Mouse (Mus musculus): ENCODE results near the gene Sacm1l.

Gene Sacm1l

GRCm38 (mm10) chr9:123529392-123530157, at the start of gene Sacm1l:
Gene Sacm1l (plus strand): TSS chr9:123529759.
- in situ Hi-C loops (cut with MboI; ENCODE audit: low pct_unique_long_range_greater_than_20kb in 1 of 2, low sequenced_read_pairs in 2 of 2, unreplicated experiment in 1 of 2) = no loop called here

- in situ Hi-C loops (cut with MboI; ENCODE audit: low pct_unique_long_range_greater_than_20kb in 1 of 2, low sequenced_read_pairs in 2 of 2, unreplicated experiment in 1 of 2) = no loop called here
These were observed 49.7 kb upstream of the Sacm1l start for GRCm38 (mm10) chr9:123479876-123480252.

GRCm38 (mm10) chr9:123480253-123480921, 49.2 kb upstream of the Sacm1l start:
- in situ Hi-C loops (cut with MboI; ENCODE audit: low pct_unique_long_range_greater_than_20kb in 1 of 2, low sequenced_read_pairs in 2 of 2, unreplicated experiment in 1 of 2) = no loop called here

- in situ Hi-C loops (cut with MboI; ENCODE audit: low pct_unique_long_range_greater_than_20kb in 1 of 2, low sequenced_read_pairs in 2 of 2, unreplicated experiment in 1 of 2) = no loop called here
These were observed 48.4 kb upstream of the Sacm1l start for GRCm38 (mm10) chr9:123481136-123481535.

- in situ Hi-C loops (cut with MboI; ENCODE audit: low pct_unique_long_range_greater_than_20kb in 1 of 2, low sequenced_read_pairs in 2 of 2, unreplicated experiment in 1 of 2) = no loop called here
These were observed 46.0 kb upstream of the Sacm1l start for GRCm38 (mm10) chr9:123483598-123483997.

- in situ Hi-C loops (cut with MboI; ENCODE audit: low pct_unique_long_range_greater_than_20kb in 1 of 2, low sequenced_read_pairs in 2 of 2, unreplicated experiment in 1 of 2) = no loop called here
These were observed 44.7 kb upstream of the Sacm1l start for GRCm38 (mm10) chr9:123484830-123485229.

GRCm38 (mm10) chr9:123485561-123485960, 44.0 kb upstream of the Sacm1l start:
- in situ Hi-C loops (cut with MboI; ENCODE audit: low pct_unique_long_range_greater_than_20kb in 1 of 2, low sequenced_read_pairs in 2 of 2, unreplicated experiment in 1 of 2) = no loop called here

GRCm38 (mm10) chr9:123486635-123487034, 42.9 kb upstream of the Sacm1l start:
- in situ Hi-C loops (cut with MboI; ENCODE audit: low pct_unique_long_range_greater_than_20kb in 1 of 2, low sequenced_read_pairs in 2 of 2, unreplicated experiment in 1 of 2) = no loop called here

- in situ Hi-C loops (cut with MboI; ENCODE audit: low pct_unique_long_range_greater_than_20kb in 1 of 2, low sequenced_read_pairs in 2 of 2, unreplicated experiment in 1 of 2) = no loop called here
These were observed 40.5 kb upstream of the Sacm1l start for GRCm38 (mm10) chr9:123489073-123489472.

- in situ Hi-C loops (cut with MboI; ENCODE audit: low pct_unique_long_range_greater_than_20kb in 1 of 2, low sequenced_read_pairs in 2 of 2, unreplicated experiment in 1 of 2) = no loop called here
These were observed 39.7 kb upstream of the Sacm1l start for GRCm38 (mm10) chr9:123489727-123490343.

GRCm38 (mm10) chr9:123490930-123491329, 38.6 kb upstream of the Sacm1l start:
- in situ Hi-C loops (cut with MboI; ENCODE audit: low pct_unique_long_range_greater_than_20kb in 1 of 2, low sequenced_read_pairs in 2 of 2, unreplicated experiment in 1 of 2) = no loop called here

- in situ Hi-C loops (cut with MboI; ENCODE audit: low pct_unique_long_range_greater_than_20kb in 1 of 2, low sequenced_read_pairs in 2 of 2, unreplicated experiment in 1 of 2) = no loop called here
These were observed 37.5 kb upstream of the Sacm1l start for GRCm38 (mm10) chr9:123491917-123492585.

GRCm38 (mm10) chr9:123496665-123497064, 32.9 kb upstream of the Sacm1l start:
- in situ Hi-C loops (cut with MboI; ENCODE audit: low pct_unique_long_range_greater_than_20kb in 1 of 2, low sequenced_read_pairs in 2 of 2, unreplicated experiment in 1 of 2) = no loop called here

GRCm38 (mm10) chr9:123497906-123498305, 31.7 kb upstream of the Sacm1l start:
- in situ Hi-C loops (cut with MboI; ENCODE audit: low pct_unique_long_range_greater_than_20kb in 1 of 2, low sequenced_read_pairs in 2 of 2, unreplicated experiment in 1 of 2) = no loop called here

- in situ Hi-C loops (cut with MboI; ENCODE audit: low pct_unique_long_range_greater_than_20kb in 1 of 2, low sequenced_read_pairs in 2 of 2, unreplicated experiment in 1 of 2) = loop anchor here in 1 of 2 experiments (25.0 kb wide), 2 partner anchors 238 to 338 kb away; partner anchors contain the start of genes Clec3b and Tmem158
These were observed 29.1 kb upstream of the Sacm1l start for GRCm38 (mm10) chr9:123500480-123500879.

- in situ Hi-C loops (cut with MboI; ENCODE audit: low pct_unique_long_range_greater_than_20kb in 1 of 2, low sequenced_read_pairs in 2 of 2, unreplicated experiment in 1 of 2) = loop anchor here in 1 of 2 experiments (25.0 kb wide), 2 partner anchors 241 to 341 kb away; partner anchors contain the start of genes Clec3b and Tmem158
These were observed 26.3 kb upstream of the Sacm1l start for GRCm38 (mm10) chr9:123503171-123503834.

GRCm38 (mm10) chr9:123504325-123504724, 25.2 kb upstream of the Sacm1l start:
- in situ Hi-C loops (cut with MboI; ENCODE audit: low pct_unique_long_range_greater_than_20kb in 1 of 2, low sequenced_read_pairs in 2 of 2, unreplicated experiment in 1 of 2) = loop anchor here in 1 of 2 experiments (25.0 kb wide), 2 partner anchors 242 to 342 kb away; partner anchors contain the start of genes Clec3b and Tmem158

- in situ Hi-C loops (cut with MboI; ENCODE audit: low pct_unique_long_range_greater_than_20kb in 1 of 2, low sequenced_read_pairs in 2 of 2, unreplicated experiment in 1 of 2) = loop anchor here in 1 of 2 experiments (25.0 kb wide), 2 partner anchors 243 to 343 kb away; partner anchors contain the start of genes Clec3b and Tmem158
These were observed 24.0 kb upstream of the Sacm1l start for GRCm38 (mm10) chr9:123505598-123505997.
